13 mouse cellular contexts compared by ENCODE assay signal in the genomic region with DNA sequence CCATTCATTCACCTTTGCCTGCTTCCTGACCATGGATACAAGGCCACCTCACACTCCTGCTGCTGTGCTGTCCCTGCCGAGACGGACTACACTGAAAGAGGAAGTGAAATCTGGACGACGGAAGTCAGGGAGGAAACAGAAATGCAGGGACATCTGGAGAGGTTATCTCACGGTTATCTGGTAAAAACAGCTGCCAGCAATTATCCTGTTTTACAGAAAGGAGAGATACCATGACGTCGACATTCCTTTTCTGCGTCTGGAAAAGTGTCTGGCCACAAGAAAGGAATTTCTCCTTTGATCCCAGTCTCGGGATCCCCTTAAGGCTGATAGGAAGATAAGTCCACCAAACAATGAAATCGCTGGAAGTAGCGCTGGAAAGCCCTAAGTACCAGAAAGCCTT. TPM values are rescaled to one million over a fixed set of nuclear protein-coding genes. Genes with fewer than 3 reads are reported as not detected.
A peak's percentile ranks its signal among the peaks of the same experiment; 100 is the strongest.
DNase-seq lines count a peak whose midpoint lies in the region; ATAC-seq and TF ChIP-seq lines count a peak whose summit lies in the region.
"Had no signal": no experiment of that assay in that cellular context is flagged by ENCODE, and none has a peak within 500 bp of the region (broad histone marks: within the 10 kb centered on the region; RNA-seq: fewer than 3 reads in every experiment).

No protein-coding gene starts in this region.

- H3K4me3 ChIP-seq in kidney, embryonic 15.5 days (replicated peaks) = no peak overlapping the region
- H3K4me3 ChIP-seq in E14TG2a.4 (replicated peaks; ENCODE audit: low read length) = peak overlapping the region; percentile 15
- H3K4me3 ChIP-seq: erythroblast, embryonic 14.5 days; megakaryocyte, embryonic 14.5 days had no signal

- H3K36me3 ChIP-seq in kidney, embryonic 15.5 days = no peaks in the 10 kb centered on the region
- H3K36me3 ChIP-seq in E14TG2a.4 (ENCODE audit: insufficient read depth, low read length) = no peaks in the 10 kb centered on the region

- H3K27ac ChIP-seq in kidney, embryonic 15.5 days = no peak overlapping the region

- H3K4me1 ChIP-seq in kidney, embryonic 15.5 days = no peaks in the 10 kb centered on the region
- H3K4me1 ChIP-seq in E14TG2a.4 (replicated peaks; ENCODE audit: low read depth, low read length) = peaks cover 58% of the 10 kb centered on the region

- ATAC-seq in kidney, embryonic 15.5 days (replicated peaks; ENCODE audit: low FRiP score) = no peak
- peak; percentile 57 for ATAC-seq in common myeloid progenitor, adult 5-6 weeks (replicated peaks; ENCODE audit: low read depth, poor library complexity, severe bottlenecking)
- ATAC-seq: intestine, embryonic 16.5 days had no signal

- H3K9me3 ChIP-seq in kidney, embryonic 15.5 days (replicated peaks) = no peaks in the 10 kb centered on the region
- peaks cover 9% of the 10 kb centered on the region; the same call in 1 of the 2 replicates for H3K9me3 ChIP-seq in E14TG2a.4 (ENCODE audit: low read length)
- H3K9me3 ChIP-seq: megakaryocyte, embryonic 14.5 days had no signal

- no peaks in the 10 kb centered on the region for H3K27me3 ChIP-seq in kidney, embryonic 15.5 days
- no peaks in the 10 kb centered on the region for H3K27me3 ChIP-seq in E14TG2a.4 (ENCODE audit: insufficient read depth, low read length)

- no peak overlapping the region for H3K9ac ChIP-seq in kidney, embryonic 15.5 days

- 38% methylated on average over 11 of the region's 11 CpGs for WGBS in kidney, embryonic 15.5 days

- TF ChIP-seq CTCF in E14TG2a.4 (conservative IDR thresholded peaks at IDR 0.05; ENCODE audit: low read length) = no peak

- DNase-seq in kidney, adult 9 months = peak; percentile 54
- DNase-seq in kidney, postnatal 14 days = peak; percentile 49
- no peak for DNase-seq in cerebellum, postnatal 14 days
- no peak for DNase-seq in testis, postnatal 14 days (ENCODE audit: low spot score)
- no peak for DNase-seq in thymus, adult 18-20 months

- H3K4me2 ChIP-seq in kidney, embryonic 15.5 days = no peak overlapping the region

RNA-seq across cellular contexts. Expression of a gene that starts 5.2 kb away (rescaled TPM):
- not detected in 2 replicates for polyA plus RNA-seq in kidney, embryonic 15.5 days (2015; fragmentation: Nextera tagmentation; extraction: Ambion mirVana)
- total RNA-seq in common myeloid progenitor, adult 5-6 weeks (2017) = not detected in 2 replicates
- total RNA-seq: gastrocnemius, postnatal 4 days had no signal
- polyA plus RNA-seq: erythroblast, embryonic 14.5 days; intestine, embryonic 16.5 days; spleen, adult 2 months had no signal

RNA-seq across cellular contexts. Expression of a gene that starts 5.7 kb away (rescaled TPM):
- polyA plus RNA-seq in kidney, embryonic 15.5 days (2015; fragmentation: Nextera tagmentation; extraction: Ambion mirVana) = 74.6 and 80.4 TPM in 2 replicates
- total RNA-seq in common myeloid progenitor, adult 5-6 weeks (2017) = 57.2 and 83.1 TPM in 2 replicates

Comparison
In these comparisons a context has a peak if more than half of its experiments do, and no peak if none do; other contexts are left out.
1. DNase-seq: peak in kidney, adult 9 months (single experiment) and kidney, postnatal 14 days (single experiment); none in cerebellum, postnatal 14 days (0 of 2), testis, postnatal 14 days (single experiment) and thymus, adult 18-20 months (0 of 2).